Mouse (Mus musculus): Measurements from ENCODE around the gene Acly.

Acly gene

GRCm38 (mm10) chr11:100471352-100472196, 56.2 kb downstream of the Acly start:
- Histone ChIP-seq H3K4me3 (replicated peaks; ENCODE audit: low read length) (peak overlapping the region; percentile 96), H3K9me3 (ENCODE audit: low read length) (no peaks in the 10 kb centered on the region), H3K27me3 (ENCODE audit: insufficient read depth, low read length) (no peaks in the 10 kb centered on the region), H3K36me3 (ENCODE audit: insufficient read depth, low read length) (peaks cover 52% of the 10 kb centered on the region), H3K4me1 (replicated peaks; ENCODE audit: low read depth, low read length) (peaks cover 29% of the 10 kb centered on the region)
- TF ChIP-seq POU5F1 (IDR thresholded peaks at IDR 0.05; ENCODE audit: borderline replicate concordance, low read length) = no peak
- no peak for TF ChIP-seq CTCF (conservative IDR thresholded peaks at IDR 0.05; ENCODE audit: low read length)
- no peak for TF ChIP-seq NANOG (IDR thresholded peaks at IDR 0.05; ENCODE audit: borderline replicate concordance, low read length)

DNA sequence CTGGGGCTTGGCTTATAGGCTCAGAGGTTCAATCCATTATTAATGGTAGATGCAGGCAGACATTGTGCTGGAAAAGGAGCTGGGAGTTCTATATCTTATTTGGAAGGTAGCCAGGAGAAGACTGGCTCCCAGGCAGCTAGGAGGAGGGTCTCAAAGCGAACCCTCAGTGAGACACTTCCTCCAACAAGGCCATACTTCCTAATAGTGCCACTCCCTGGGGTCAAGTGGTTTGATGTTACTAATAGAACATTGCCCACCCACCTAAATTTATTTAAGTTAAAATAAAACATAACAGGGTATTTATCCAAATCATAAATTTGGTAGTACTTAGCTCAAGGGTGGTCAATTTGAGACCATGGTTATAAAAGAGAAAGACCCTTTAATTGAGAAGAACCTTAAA, 62.0 kb downstream of the Acly start:
- Histone ChIP-seq H3K4me1 (replicated peaks; ENCODE audit: low read depth, low read length) (peaks cover 25% of the 10 kb centered on the region), H3K36me3 (ENCODE audit: insufficient read depth, low read length) (peaks cover 88% of the 10 kb centered on the region), H3K9me3 (ENCODE audit: low read length) (no peaks in the 10 kb centered on the region), H3K4me3 (replicated peaks; ENCODE audit: low read length) (no peak overlapping the region), H3K27me3 (ENCODE audit: insufficient read depth, low read length) (no peaks in the 10 kb centered on the region)
- TF ChIP-seq CTCF (conservative IDR thresholded peaks at IDR 0.05; ENCODE audit: low read length) (no peak), POU5F1 (IDR thresholded peaks at IDR 0.05; ENCODE audit: borderline replicate concordance, low read length) (no peak), NANOG (IDR thresholded peaks at IDR 0.05; ENCODE audit: borderline replicate concordance, low read length) (no peak)

- H3K9me3 ChIP-seq (ENCODE audit: low read length) = no peaks in the 10 kb centered on the region
- peaks cover 24% of the 10 kb centered on the region for H3K4me1 ChIP-seq (replicated peaks; ENCODE audit: low read depth, low read length)
- peaks cover 88% of the 10 kb centered on the region for H3K36me3 ChIP-seq (ENCODE audit: insufficient read depth, low read length)
- no peak overlapping the region for H3K4me3 ChIP-seq (replicated peaks; ENCODE audit: low read length)
- TF ChIP-seq CTCF (conservative IDR thresholded peaks at IDR 0.05; ENCODE audit: low read length) = no peak
- no peak for TF ChIP-seq POU5F1 (IDR thresholded peaks at IDR 0.05; ENCODE audit: borderline replicate concordance, low read length)
- no peak for TF ChIP-seq NANOG (IDR thresholded peaks at IDR 0.05; ENCODE audit: borderline replicate concordance, low read length)
- H3K27me3 ChIP-seq (ENCODE audit: insufficient read depth, low read length) = no peaks in the 10 kb centered on the region
Observed at GRCm38 (mm10) chr11:100465229-100465792, 62.5 kb downstream of the Acly start.

- Histone ChIP-seq H3K4me1 (replicated peaks; ENCODE audit: low read depth, low read length) (peaks cover 25% of the 10 kb centered on the region), H3K27me3 (ENCODE audit: insufficient read depth, low read length) (no peaks in the 10 kb centered on the region), H3K9me3 (ENCODE audit: low read length) (no peaks in the 10 kb centered on the region), H3K36me3 (ENCODE audit: insufficient read depth, low read length) (peaks cover 86% of the 10 kb centered on the region), H3K4me3 (replicated peaks; ENCODE audit: low read length) (no peak overlapping the region)
- TF ChIP-seq CTCF (conservative IDR thresholded peaks at IDR 0.05; ENCODE audit: low read length) (no peak), POU5F1 (IDR thresholded peaks at IDR 0.05; ENCODE audit: borderline replicate concordance, low read length) (no peak)
Observed at GRCm38 (mm10) chr11:100462699-100463098, 65.1 kb downstream of the Acly start.

DNA sequence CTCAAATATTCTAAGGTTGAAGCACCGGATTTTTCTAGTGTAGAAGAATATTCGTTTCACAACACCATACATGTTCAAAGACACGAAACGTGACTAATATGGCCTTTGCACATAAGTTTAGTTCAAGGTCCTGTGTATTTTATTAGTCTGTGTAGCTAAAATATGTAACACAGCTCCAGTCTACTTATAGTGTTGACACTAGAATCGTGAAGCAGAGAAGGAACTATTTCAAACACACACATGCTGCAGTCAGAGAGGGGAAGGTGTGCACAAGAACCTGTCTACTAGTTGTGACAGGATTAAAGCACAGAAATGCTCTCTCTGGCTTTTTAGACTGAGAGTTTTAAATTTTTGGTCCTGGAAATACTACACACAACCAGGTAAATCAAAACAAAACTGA, 70.1 kb downstream of the Acly start:
- no peaks in the 10 kb centered on the region for H3K9me3 ChIP-seq (ENCODE audit: low read length)
- no peak overlapping the region for H3K4me3 ChIP-seq (replicated peaks; ENCODE audit: low read length)
- no peak for TF ChIP-seq NANOG (IDR thresholded peaks at IDR 0.05; ENCODE audit: borderline replicate concordance, low read length)
- no peak for TF ChIP-seq CTCF (conservative IDR thresholded peaks at IDR 0.05; ENCODE audit: low read length)
- TF ChIP-seq POU5F1 (IDR thresholded peaks at IDR 0.05; ENCODE audit: borderline replicate concordance, low read length) = no peak
- peaks cover 25% of the 10 kb centered on the region for H3K4me1 ChIP-seq (replicated peaks; ENCODE audit: low read depth, low read length)
- peaks cover 72% of the 10 kb centered on the region for H3K36me3 ChIP-seq (ENCODE audit: insufficient read depth, low read length)
- no peaks in the 10 kb centered on the region for H3K27me3 ChIP-seq (ENCODE audit: insufficient read depth, low read length)

- Histone ChIP-seq H3K27me3 (ENCODE audit: insufficient read depth, low read length) (no peaks in the 10 kb centered on the region), H3K36me3 (ENCODE audit: insufficient read depth, low read length) (peaks cover 67% of the 10 kb centered on the region), H3K9me3 (ENCODE audit: low read length) (no peaks in the 10 kb centered on the region), H3K4me3 (replicated peaks; ENCODE audit: low read length) (no peak overlapping the region), H3K4me1 (replicated peaks; ENCODE audit: low read depth, low read length) (peaks cover 25% of the 10 kb centered on the region)
- TF ChIP-seq POU5F1 (IDR thresholded peaks at IDR 0.05; ENCODE audit: borderline replicate concordance, low read length) (no peak), NANOG (IDR thresholded peaks at IDR 0.05; ENCODE audit: borderline replicate concordance, low read length) (no peak), CTCF (conservative IDR thresholded peaks at IDR 0.05; ENCODE audit: low read length) (no peak)
Observed at GRCm38 (mm10) chr11:100457247-100457646, 70.6 kb downstream of the Acly start.

- H3K27me3 ChIP-seq (ENCODE audit: insufficient read depth, low read length) = 0 out of 2 replicates have a peak, but pooled peaks cover 4% of the 10 kb centered on the region
- peaks cover 36% of the 10 kb centered on the region for H3K4me1 ChIP-seq (replicated peaks; ENCODE audit: low read depth, low read length)
- TF ChIP-seq NANOG (IDR thresholded peaks at IDR 0.05; ENCODE audit: borderline replicate concordance, low read length) (no peak), POU5F1 (IDR thresholded peaks at IDR 0.05; ENCODE audit: borderline replicate concordance, low read length) (no peak), CTCF (conservative IDR thresholded peaks at IDR 0.05; ENCODE audit: low read length) (no peak)
Observed at GRCm38 (mm10) chr11:100442625-100443024, 85.2 kb downstream of the Acly start.

DNA sequence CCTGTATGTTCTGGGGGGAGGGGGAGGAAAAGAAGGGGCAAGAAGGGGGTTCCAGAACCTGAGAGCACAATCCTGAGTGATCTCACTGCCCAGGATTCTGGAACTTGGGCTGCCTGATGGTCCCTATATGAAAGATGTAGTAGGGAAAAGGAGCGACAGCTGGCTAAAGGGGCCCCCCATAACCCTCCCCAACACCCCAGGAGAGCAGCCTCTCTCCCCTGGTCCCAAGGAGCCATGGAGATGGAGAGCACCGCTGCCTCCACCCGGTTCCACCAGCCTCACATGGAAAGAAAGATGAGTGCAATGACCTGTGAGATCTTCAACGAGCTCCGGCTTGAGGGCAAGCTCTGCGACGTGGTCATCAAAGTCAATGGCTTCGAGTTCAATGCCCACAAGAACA, 86.0 kb downstream of the Acly start, which contains the start of the genes Nt5c3b and Klhl10:
TSS of gene Nt5c3b (minus strand) at position 12 of the 400 bp plus-strand sequence.
TSS of gene Klhl10 (plus strand) at position 121 of the 400 bp plus-strand sequence.
- Histone ChIP-seq H3K9me3 (ENCODE audit: low read length) (no peaks in the 10 kb centered on the region), H3K27me3 (ENCODE audit: insufficient read depth, low read length) (0 out of 2 replicates have a peak, but pooled peaks cover 4% of the 10 kb centered on the region), H3K4me1 (replicated peaks; ENCODE audit: low read depth, low read length) (peaks cover 28% of the 10 kb centered on the region), H3K4me3 (replicated peaks; ENCODE audit: low read length) (peak within 1 kb of the TSS; percentile 85), H3K36me3 (ENCODE audit: insufficient read depth, low read length) (peaks cover 28% of the 10 kb centered on the region)
- TF ChIP-seq CTCF (conservative IDR thresholded peaks at IDR 0.05; ENCODE audit: low read length) (no peak), POU5F1 (IDR thresholded peaks at IDR 0.05; ENCODE audit: borderline replicate concordance, low read length) (no peak), NANOG (IDR thresholded peaks at IDR 0.05; ENCODE audit: borderline replicate concordance, low read length) (no peak)

More at GRCm38 (mm10) chr11:100442625-100443024, 85.2 kb downstream of the Acly start:
- no peaks in the 10 kb centered on the region for H3K9me3 ChIP-seq (ENCODE audit: low read length)
- H3K4me3 ChIP-seq (replicated peaks; ENCODE audit: low read length) = no peak overlapping the region
- H3K36me3 ChIP-seq (ENCODE audit: insufficient read depth, low read length) = peaks cover 21% of the 10 kb centered on the region
